Mouse (Mus musculus): ENCODE data around the gene Mdh2. TPM values are rescaled to one million over a fixed set of nuclear protein-coding genes. Genes with fewer than 3 reads are reported as not detected.

Mdh2 gene
- polyA plus RNA-seq, 1 experiment from 2014 or later = 1,249 TPM

GRCm38 (mm10) chr5:135803135-135803534 lies 24.9 kb downstream of the Mdh2 start:
- ChIA-PET POLR2A (no interaction called here), CTCF (interaction anchor here (2.0 to 2.3 kb wide), 2 partner anchors 9 to 26 kb away, joined by 6 to 8 read pairs; no protein-coding TSS in a partner anchor)
- H3K27me3 ChIP-seq = peaks cover 19% of the 10 kb centered on the region
- peak; percentile 39 for TF ChIP-seq CTCF (IDR thresholded peaks at IDR 0.05)
- DNase-seq (ENCODE audit: low read depth, low spot score) = no peak
- in situ Hi-C loops (cut with MboI; ENCODE audit: low pct_unique_long_range_greater_than_20kb) = no loop called here
- no peak for ATAC-seq

GRCm38 (mm10) chr5:135803676-135804075 lies 25.4 kb downstream of the Mdh2 start:
- POLR2A ChIA-PET = interaction anchor here (1.5 kb wide), 1 partner anchor 9 kb away, joined by 3 read pairs; no protein-coding TSS in a partner anchor
- in situ Hi-C loops (cut with MboI; ENCODE audit: low pct_unique_long_range_greater_than_20kb) = no loop called here
- no peak for ATAC-seq

GRCm38 (mm10) chr5:135804735-135805134 lies 26.5 kb downstream of the Mdh2 start:
- in situ Hi-C loops (cut with MboI; ENCODE audit: low pct_unique_long_range_greater_than_20kb) = no loop called here
- peaks cover 19% of the 10 kb centered on the region for H3K27me3 ChIP-seq
- ATAC-seq (no peak), DNase-seq (ENCODE audit: low read depth, low spot score) (no peak)
- CTCF ChIA-PET = interaction anchor here (2.0 to 2.3 kb wide), 2 partner anchors 10 to 24 kb away, joined by 6 to 8 read pairs; no protein-coding TSS in a partner anchor
- no peak for TF ChIP-seq CTCF (IDR thresholded peaks at IDR 0.05)
- POLR2A ChIA-PET = interaction anchor here (1.5 kb wide), 1 partner anchor 10 kb away, joined by 3 read pairs; no protein-coding TSS in a partner anchor

More at GRCm38 (mm10) chr5:135803676-135804075, 25.4 kb downstream of the Mdh2 start:
- CTCF ChIA-PET = interaction anchor here (2.0 to 2.3 kb wide), 2 partner anchors 9 to 25 kb away, joined by 6 to 8 read pairs; no protein-coding TSS in a partner anchor
- H3K27me3 ChIP-seq = peaks cover 19% of the 10 kb centered on the region
- TF ChIP-seq CTCF (IDR thresholded peaks at IDR 0.05) = no peak
- no peak for DNase-seq (ENCODE audit: low read depth, low spot score)

- POLR2A ChIA-PET = no interaction called here
- in situ Hi-C loops (cut with MboI; ENCODE audit: low pct_unique_long_range_greater_than_20kb) = no loop called here
- DNase-seq (ENCODE audit: low read depth, low spot score) = peak; percentile 44
- CTCF ChIA-PET = interaction anchor here (0.6 to 1.2 kb wide), 4 partner anchors 11 to 435 kb away, joined by 3 to 14 read pairs (median 4); no protein-coding TSS in a partner anchor
- peaks cover 15% of the 10 kb centered on the region for H3K27me3 ChIP-seq
- TF ChIP-seq CTCF (IDR thresholded peaks at IDR 0.05) = peak; percentile 99
- ATAC-seq = peak; percentile 13
Observed at GRCm38 (mm10) chr5:135806555-135807262, 28.4 kb downstream of the Mdh2 start, which contains the start of gene Srrm3. Srrm3 (plus strand) TSS chr5:135806890.

GRCm38 (mm10) chr5:135807263-135807637 lies 29.0 kb downstream of the Mdh2 start:
- peaks cover 11% of the 10 kb centered on the region for H3K27me3 ChIP-seq
- ChIA-PET CTCF (no interaction called here), POLR2A (no interaction called here)
- no peak for DNase-seq (ENCODE audit: low read depth, low spot score)
- no peak for ATAC-seq
- in situ Hi-C loops (cut with MboI; ENCODE audit: low pct_unique_long_range_greater_than_20kb) = no loop called here
- TF ChIP-seq CTCF (IDR thresholded peaks at IDR 0.05) = no peak

- in situ Hi-C loops (cut with MboI; ENCODE audit: low pct_unique_long_range_greater_than_20kb) = no loop called here
- no peak for TF ChIP-seq CTCF (IDR thresholded peaks at IDR 0.05)
- ATAC-seq (no peak), DNase-seq (ENCODE audit: low read depth, low spot score) (no peak)
- ChIA-PET POLR2A (no interaction called here), CTCF (no interaction called here)
- peaks cover 31% of the 10 kb centered on the region for H3K27me3 ChIP-seq
Observed at GRCm38 (mm10) chr5:135812991-135813390, 34.7 kb downstream of the Mdh2 start.

- TF ChIP-seq CTCF (IDR thresholded peaks at IDR 0.05) = no peak
- POLR2A ChIA-PET = no interaction called here
- no peak for ATAC-seq
- CTCF ChIA-PET = interaction anchor here (1.2 kb wide), 1 partner anchor 19 kb away, joined by 3 read pairs; no protein-coding TSS in a partner anchor
- in situ Hi-C loops (cut with MboI; ENCODE audit: low pct_unique_long_range_greater_than_20kb) = no loop called here
- H3K27me3 ChIP-seq = peaks cover 50% of the 10 kb centered on the region
- no peak for DNase-seq (ENCODE audit: low read depth, low spot score)
Observed at GRCm38 (mm10) chr5:135818491-135818890, 40.2 kb downstream of the Mdh2 start.

- peaks cover 56% of the 10 kb centered on the region for H3K27me3 ChIP-seq
- TF ChIP-seq CTCF (IDR thresholded peaks at IDR 0.05) = no peak
- ATAC-seq = no peak
- ChIA-PET POLR2A (no interaction called here), CTCF (no interaction called here)
- DNase-seq (ENCODE audit: low read depth, low spot score) = no peak
- in situ Hi-C loops (cut with MboI; ENCODE audit: low pct_unique_long_range_greater_than_20kb) = no loop called here
Observed at GRCm38 (mm10) chr5:135822316-135822944, 44.1 kb downstream of the Mdh2 start.

- ChIA-PET CTCF (interaction anchor here (1.5 kb wide), 1 partner anchor 28 kb away, joined by 4 read pairs; no protein-coding TSS in a partner anchor), POLR2A (no interaction called here)
- DNase-seq (ENCODE audit: low read depth, low spot score) (no peak), ATAC-seq (no peak)
- in situ Hi-C loops (cut with MboI; ENCODE audit: low pct_unique_long_range_greater_than_20kb) = no loop called here
- H3K27me3 ChIP-seq = peaks cover 52% of the 10 kb centered on the region
- TF ChIP-seq CTCF (IDR thresholded peaks at IDR 0.05) = no peak
Observed at GRCm38 (mm10) chr5:135824517-135824916, 46.2 kb downstream of the Mdh2 start.

- peaks cover 36% of the 10 kb centered on the region for H3K27me3 ChIP-seq
- TF ChIP-seq CTCF (IDR thresholded peaks at IDR 0.05) = no peak
- CTCF ChIA-PET = no interaction called here
- ATAC-seq (no peak), DNase-seq (ENCODE audit: low read depth, low spot score) (no peak)
- POLR2A ChIA-PET = no interaction called here
- in situ Hi-C loops (cut with MboI; ENCODE audit: low pct_unique_long_range_greater_than_20kb) = no loop called here
Observed at GRCm38 (mm10) chr5:135826225-135826624, 47.9 kb downstream of the Mdh2 start.

GRCm38 (mm10) chr5:135829381-135829780 lies 51.1 kb downstream of the Mdh2 start:
- no peak for TF ChIP-seq CTCF (IDR thresholded peaks at IDR 0.05)
- DNase-seq (ENCODE audit: low read depth, low spot score) (no peak), ATAC-seq (no peak)
- CTCF ChIA-PET = interaction anchor here (1.5 to 1.9 kb wide), 2 partner anchors 23 to 26 kb away, joined by 5 to 6 read pairs; no protein-coding TSS in a partner anchor
- in situ Hi-C loops (cut with MboI; ENCODE audit: low pct_unique_long_range_greater_than_20kb) = no loop called here
- POLR2A ChIA-PET = no interaction called here
- peaks cover 30% of the 10 kb centered on the region for H3K27me3 ChIP-seq

All from Patski (cell line).